Comparison of ENCODE assay signal across 8 mouse cellular contexts in the genomic region with DNA sequence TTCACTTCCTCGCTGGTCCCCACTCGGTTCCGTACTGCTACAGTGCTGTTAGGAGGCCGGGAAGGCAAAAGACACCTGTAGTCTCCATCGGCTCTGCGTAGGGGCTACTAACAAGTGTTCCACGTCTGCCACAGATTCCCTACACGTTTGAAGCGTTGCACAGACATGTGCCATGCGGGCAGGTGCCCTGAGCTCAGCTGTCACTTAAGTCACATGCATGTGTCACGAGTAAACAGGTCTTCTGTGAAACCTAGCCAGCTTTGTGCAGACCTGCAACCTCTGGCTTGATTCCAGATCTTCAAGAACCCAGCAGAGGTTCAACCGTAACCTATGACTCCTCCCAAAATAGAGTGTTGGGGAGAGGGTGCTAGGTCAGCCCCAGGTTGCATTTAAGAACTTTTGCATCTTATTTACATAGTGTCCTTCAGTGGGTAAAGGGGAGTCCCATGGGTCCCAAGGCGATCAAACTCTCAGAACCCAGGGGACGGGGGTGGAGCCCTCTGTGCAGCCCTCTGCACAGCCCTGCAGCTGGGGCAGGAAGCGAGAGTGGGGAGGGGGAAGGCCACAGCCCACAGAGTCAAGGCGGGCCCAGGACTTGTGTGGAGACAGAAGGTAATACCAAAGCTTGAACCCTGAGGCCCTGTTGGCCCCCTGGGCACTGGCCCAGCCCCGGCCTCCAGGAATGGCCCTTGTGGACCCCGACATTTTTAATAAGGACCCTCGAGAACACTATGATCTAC. TPM values are rescaled to one million over a fixed set of nuclear protein-coding genes. Genes with fewer than 3 reads are reported as not detected.
DNase-seq lines count a peak whose midpoint lies in the region; ATAC-seq and TF ChIP-seq lines count a peak whose summit lies in the region.

No protein-coding gene starts in this region.

- no peak for TF ChIP-seq POLR2A in embryonic fibroblast, embryonic 13.5 days (IDR thresholded peaks at IDR 0.05; ENCODE audit: low read depth, low read length)
- no peak for TF ChIP-seq POLR2A in olfactory bulb, adult 2 months (IDR thresholded peaks at IDR 0.05; ENCODE audit: insufficient read depth, low read depth, low read length)

- ATAC-seq in kidney, embryonic 15.5 days (replicated peaks; ENCODE audit: low FRiP score) = peak; percentile 68
- ATAC-seq in hindbrain, embryonic 15.5 days (ENCODE audit: low FRiP score, low read depth) = peak; percentile 66
- peak; percentile 49 for ATAC-seq in lung, embryonic 14.5 days (ENCODE audit: insufficient read depth)

- peak overlapping the region; percentile 76 for H3K4me2 ChIP-seq in kidney, embryonic 15.5 days
- peak overlapping the region; percentile 89 for H3K4me2 ChIP-seq in hindbrain, embryonic 15.5 days
- H3K4me2 ChIP-seq in lung, embryonic 14.5 days = peak overlapping the region; percentile 89

- peak overlapping the region; percentile 91 for H3K27ac ChIP-seq in kidney, embryonic 15.5 days
- H3K27ac ChIP-seq in embryonic fibroblast, embryonic 13.5 days (ENCODE audit: insufficient read depth, low read length) = peak overlapping the region; percentile 21; the same call in 1 of the 2 replicates
- H3K27ac ChIP-seq in hindbrain, embryonic 15.5 days (replicated peaks) = peak overlapping the region; percentile 79
- H3K27ac ChIP-seq in lung, embryonic 14.5 days (ENCODE audit: low read depth) = peak overlapping the region; percentile 81
- peak overlapping the region; percentile 18; the same call in 1 of the 2 replicates for H3K27ac ChIP-seq in olfactory bulb, adult 2 months (ENCODE audit: insufficient read depth, low read depth, low read length)

- peaks cover 25% of the 10 kb centered on the region for H3K36me3 ChIP-seq in kidney, embryonic 15.5 days
- H3K36me3 ChIP-seq in hindbrain, embryonic 15.5 days = peaks cover 16% of the 10 kb centered on the region
- peaks cover 23% of the 10 kb centered on the region for H3K36me3 ChIP-seq in lung, embryonic 14.5 days (ENCODE audit: insufficient read depth)

- H3K4me1 ChIP-seq in kidney, embryonic 15.5 days = peaks cover 26% of the 10 kb centered on the region
- H3K4me1 ChIP-seq in embryonic fibroblast, embryonic 13.5 days (ENCODE audit: control insufficient read depth, insufficient read depth, low read length) = no peaks in the 10 kb centered on the region
- peaks cover 15% of the 10 kb centered on the region for H3K4me1 ChIP-seq in hindbrain, embryonic 15.5 days (replicated peaks)
- H3K4me1 ChIP-seq in lung, embryonic 14.5 days (ENCODE audit: insufficient read depth) = peaks cover 6% of the 10 kb centered on the region; the same call in 1 of the 2 replicates
- H3K4me1 ChIP-seq in olfactory bulb, adult 2 months (ENCODE audit: control insufficient read depth, insufficient read depth, low read length) = peaks cover 14% of the 10 kb centered on the region

- H3K9me3 ChIP-seq in kidney, embryonic 15.5 days (replicated peaks) = no peaks in the 10 kb centered on the region
- no peaks in the 10 kb centered on the region for H3K9me3 ChIP-seq in hindbrain, embryonic 15.5 days
- H3K9me3 ChIP-seq in lung, embryonic 14.5 days (ENCODE audit: low read depth, low read length) = no peaks in the 10 kb centered on the region

- DNase-seq in kidney, adult 8-10 months = no peak
- DNase-seq in lung, embryonic 14.5 days = peak; percentile 36
- no peak for DNase-seq in retina, postnatal 1 day
- DNase-seq in urinary bladder, adult 2 months (ENCODE audit: low spot score) = no peak

- no peaks in the 10 kb centered on the region for H3K27me3 ChIP-seq in kidney, embryonic 15.5 days
- no peaks in the 10 kb centered on the region for H3K27me3 ChIP-seq in hindbrain, embryonic 15.5 days
- no peaks in the 10 kb centered on the region for H3K27me3 ChIP-seq in lung, embryonic 14.5 days (ENCODE audit: insufficient read depth, low read length)

- peak overlapping the region; percentile 68 for H3K4me3 ChIP-seq in kidney, embryonic 15.5 days (replicated peaks)
- peak overlapping the region; percentile 56 for H3K4me3 ChIP-seq in embryonic fibroblast, embryonic 13.5 days (ENCODE audit: insufficient read depth, low read length)
- peak overlapping the region; percentile 67 for H3K4me3 ChIP-seq in hindbrain, embryonic 15.5 days
- peak overlapping the region; percentile 76 for H3K4me3 ChIP-seq in lung, embryonic 14.5 days (ENCODE audit: low read depth, low read length)
- peak overlapping the region; percentile 61 for H3K4me3 ChIP-seq in olfactory bulb, adult 2 months (ENCODE audit: insufficient read depth, low read depth, low read length)

- 8% methylated on average over 19 of the region's 19 CpGs for WGBS in kidney, embryonic 15.5 days
- 15% methylated on average over 19 of the region's 19 CpGs for WGBS in hindbrain, embryonic 15.5 days
- WGBS in lung, embryonic 14.5 days = 12% methylated on average over 19 of the region's 19 CpGs
- WGBS in olfactory bulb, adult 2 months = 14% methylated on average over 19 of the region's 19 CpGs

- TF ChIP-seq CTCF in embryonic fibroblast, embryonic 13.5 days (IDR thresholded peaks at IDR 0.05; ENCODE audit: borderline replicate concordance, insufficient read depth, low read length) = no peak
- no peak for TF ChIP-seq CTCF in lung, embryonic 14.5 days (IDR thresholded peaks at IDR 0.05; ENCODE audit: low read depth)
- no peak for TF ChIP-seq CTCF in olfactory bulb, adult 2 months (IDR thresholded peaks at IDR 0.05; ENCODE audit: insufficient read depth, low read depth, low read length)

- peak overlapping the region; percentile 57 for H3K9ac ChIP-seq in kidney, embryonic 15.5 days
- H3K9ac ChIP-seq in hindbrain, embryonic 15.5 days = peak overlapping the region; percentile 58
- peak overlapping the region; percentile 68 for H3K9ac ChIP-seq in lung, embryonic 14.5 days

RNA-seq across cellular contexts. Expression of gene Map4k1, which starts 0.6 kb away (rescaled TPM):
- 9.0 and 9.6 TPM in 2 replicates for polyA plus RNA-seq in kidney, embryonic 15.5 days (2015; fragmentation: Nextera tagmentation; extraction: Ambion mirVana)
- polyA plus RNA-seq in embryonic fibroblast, embryonic 13.5 days (2011; ENCODE audit: insufficient read length, low read depth, missing spikeins) = 2.0 and 2.2 TPM in 2 replicates
- 10.6 and 10.8 TPM in 2 replicates for polyA plus RNA-seq in hindbrain, embryonic 15.5 days (2015; fragmentation: Nextera tagmentation; extraction: Ambion mirVana)
- polyA plus RNA-seq in lung, embryonic 14.5 days (2014; fragmentation: Nextera tagmentation; extraction: Ambion mirVana) = 8.5 and 10.7 TPM in 2 replicates
- not detected in 2 replicates for polyA plus RNA-seq in olfactory bulb, adult 2 months (2012; ENCODE audit: insufficient read depth, insufficient read length, low replicate concordance, missing spikeins)
- polyA plus RNA-seq in urinary bladder, adult 2 months (2012; rRNA removed) = 3.6 and 3.8 TPM in 2 replicates

RNA-seq across cellular contexts. Expression of gene Eif3k, which starts 0.8 kb away (rescaled TPM):
- polyA plus RNA-seq in kidney, embryonic 15.5 days (2015; fragmentation: Nextera tagmentation; extraction: Ambion mirVana) = 401 and 402 TPM in 2 replicates
- 328 and 347 TPM in 2 replicates for polyA plus RNA-seq in embryonic fibroblast, embryonic 13.5 days (2011; ENCODE audit: insufficient read length, low read depth, missing spikeins)
- polyA plus RNA-seq in hindbrain, embryonic 15.5 days (2015; fragmentation: Nextera tagmentation; extraction: Ambion mirVana) = 283 and 294 TPM in 2 replicates
- polyA plus RNA-seq in lung, embryonic 14.5 days (2014; fragmentation: Nextera tagmentation; extraction: Ambion mirVana) = 392 and 398 TPM in 2 replicates
- not detected in 2 replicates for polyA plus RNA-seq in olfactory bulb, adult 2 months (2012; ENCODE audit: insufficient read depth, insufficient read length, low replicate concordance, missing spikeins)
- 368 and 380 TPM in 2 replicates for polyA plus RNA-seq in urinary bladder, adult 2 months (2012; rRNA removed)

RNA-seq across cellular contexts. Expression of gene Actn4, which starts 20.3 kb away (rescaled TPM):
- 288 and 312 TPM in 2 replicates for polyA plus RNA-seq in kidney, embryonic 15.5 days (2015; fragmentation: Nextera tagmentation; extraction: Ambion mirVana)
- 446 and 575 TPM in 2 replicates for polyA plus RNA-seq in embryonic fibroblast, embryonic 13.5 days (2011; ENCODE audit: insufficient read length, low read depth, missing spikeins)
- 140 and 154 TPM in 2 replicates for polyA plus RNA-seq in hindbrain, embryonic 15.5 days (2015; fragmentation: Nextera tagmentation; extraction: Ambion mirVana)
- polyA plus RNA-seq in lung, embryonic 14.5 days (2014; fragmentation: Nextera tagmentation; extraction: Ambion mirVana) = 266 and 270 TPM in 2 replicates
- 498 TPM in 1 of 2 replicates, not detected in the other for polyA plus RNA-seq in olfactory bulb, adult 2 months (2012; ENCODE audit: insufficient read depth, insufficient read length, low replicate concordance, missing spikeins)
- 285 and 345 TPM in 2 replicates for polyA plus RNA-seq in urinary bladder, adult 2 months (2012; rRNA removed)

Comparison
In these comparisons a context has a peak if more than half of its experiments do, and no peak if none do; other contexts are left out.
1. H3K27ac ChIP-seq: peak in every context shown above with its lines; median percentile 91 in kidney, embryonic 15.5 days; 81 in lung, embryonic 14.5 days; 79 in hindbrain, embryonic 15.5 days; 21 in embryonic fibroblast, embryonic 13.5 days; 18 in olfactory bulb, adult 2 months.
2. RNA of gene Eif3k, which starts 0.8 kb away (polyA plus RNA-seq): 401 to 402 TPM in kidney, embryonic 15.5 days, 392 to 398 TPM in lung, embryonic 14.5 days, 368 to 380 TPM in urinary bladder, adult 2 months, 328 to 347 TPM in embryonic fibroblast, embryonic 13.5 days and 283 to 294 TPM in hindbrain, embryonic 15.5 days; not detected in olfactory bulb, adult 2 months; every median in the first group is over 100 times any median in the second.
3. Peak in every context shown above with its lines, with median percentiles within 50 percentile points of each other: ATAC-seq, H3K4me2 ChIP-seq, H3K4me3 ChIP-seq and H3K9ac ChIP-seq.